Mouse (Mus musculus): Measurements from ENCODE around the gene Prorsd1.

Prorsd1 gene

DNA sequence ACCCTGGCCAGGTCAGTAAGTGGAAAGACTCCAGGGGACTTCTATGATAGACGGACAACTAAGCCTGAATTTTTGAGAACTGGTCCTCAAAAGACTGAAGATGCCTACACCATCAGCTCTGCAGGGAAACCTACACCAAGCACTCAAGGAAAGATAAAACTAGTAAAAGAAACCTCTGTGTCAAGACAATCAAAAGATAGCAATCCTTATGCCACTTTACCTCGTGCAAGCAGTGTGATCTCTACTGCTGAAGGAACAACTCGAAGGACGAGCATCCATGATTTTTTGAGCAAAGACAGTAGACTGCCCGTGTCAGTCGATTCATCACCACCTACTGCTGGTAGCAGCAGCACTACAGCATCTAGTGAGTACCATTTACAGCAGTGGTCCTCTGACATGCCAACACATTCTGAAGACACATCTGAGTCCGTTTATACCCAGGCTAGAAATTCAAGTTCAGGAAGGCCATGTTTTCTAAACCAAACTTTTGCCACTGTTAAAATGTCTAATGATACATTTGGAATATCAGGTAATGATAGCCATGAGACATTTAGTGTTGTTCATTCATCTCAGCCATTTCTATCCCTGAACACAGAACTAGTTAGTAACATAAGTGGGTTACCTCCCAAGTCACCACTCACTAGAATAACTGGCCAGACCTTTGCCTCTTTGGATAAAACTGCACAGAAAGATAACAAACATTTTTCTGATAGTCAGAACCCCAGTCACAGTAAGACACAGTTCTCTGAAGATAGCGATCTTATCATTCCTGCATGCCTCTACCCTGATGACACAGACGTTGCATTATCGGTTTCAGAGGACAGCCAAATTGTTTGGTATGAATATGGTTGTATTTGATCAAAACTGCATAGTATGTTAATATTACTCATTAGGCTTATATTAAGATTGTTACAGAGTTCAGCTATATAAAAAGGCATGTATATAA is 10.6 kb downstream of the Prorsd1 start:
- DNase-seq (ENCODE audit: low spot score in 2 of 2): no peak

DNA sequence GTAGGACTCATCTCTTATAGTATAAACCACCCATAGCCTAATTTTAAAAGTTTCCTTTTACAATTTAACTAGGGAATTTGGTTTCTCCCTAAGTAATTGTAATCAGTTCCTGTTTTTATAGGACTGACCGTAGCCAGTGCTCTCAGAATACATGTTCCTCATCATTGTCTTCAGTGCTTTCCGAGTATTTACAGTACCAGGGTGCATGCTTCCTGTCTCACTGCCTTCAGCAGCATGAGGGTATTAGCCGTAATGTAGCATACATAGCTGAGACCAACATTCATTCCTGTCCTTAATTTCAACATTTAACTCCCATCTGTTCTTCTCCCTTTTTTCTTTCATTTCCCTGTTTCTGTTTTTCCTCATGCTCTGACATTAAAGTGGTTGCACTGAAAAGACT is 17.9 kb downstream of the Prorsd1 start:
- no peak for DNase-seq (ENCODE audit: low spot score in 2 of 2)

DNA sequence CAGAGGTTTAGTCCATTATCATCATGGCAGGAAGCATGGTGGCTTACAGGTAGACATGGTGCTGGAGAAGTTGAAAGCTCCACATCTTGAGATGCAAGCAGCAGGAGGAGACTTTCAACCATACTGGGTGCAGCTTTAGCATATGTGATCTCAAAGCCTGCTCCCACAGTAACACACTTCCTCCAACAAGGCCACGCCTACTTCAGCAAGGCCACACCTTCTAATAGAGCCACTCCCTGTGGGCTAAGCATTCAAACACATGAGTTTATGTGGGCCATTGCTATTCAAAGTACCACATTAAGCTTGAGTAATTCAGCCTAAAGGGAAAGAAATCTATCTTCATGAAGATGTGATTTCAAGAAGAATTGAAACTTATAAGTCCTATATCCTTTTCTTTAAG is 21.7 kb downstream of the Prorsd1 start:
- DNase-seq (ENCODE audit: low spot score in 2 of 2): no peak

DNA sequence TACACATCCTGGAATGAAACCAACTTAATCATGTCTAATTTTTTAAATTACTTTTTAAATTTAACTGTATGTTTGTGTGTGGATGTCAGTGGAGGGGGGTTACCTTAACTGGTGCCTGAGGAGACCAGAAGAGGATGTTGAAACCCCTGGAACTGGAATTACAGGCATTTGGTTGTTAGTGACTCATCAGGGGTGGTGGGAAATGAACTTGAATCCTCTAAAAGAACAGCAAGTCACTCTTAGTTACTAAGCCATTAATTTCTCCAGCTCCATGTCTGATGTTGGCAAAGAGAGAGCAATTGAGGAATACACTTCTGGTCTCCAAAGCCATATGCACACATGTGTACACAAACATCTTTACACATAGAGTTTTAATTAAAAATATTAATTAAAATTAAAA is 40.2 kb downstream of the Prorsd1 start:
- DNase-seq (ENCODE audit: low spot score in 2 of 2): no peak

Data from right cerebral cortex, adult 2 months (tissue).